Mouse (Mus musculus) lung, embryonic 14.5 days (tissue): Measurements from ENCODE around the gene Chm. TPM values are rescaled to one million over a fixed set of nuclear protein-coding genes. Genes with fewer than 3 reads are reported as not detected.
A peak's percentile ranks its signal among the peaks of the same experiment; 100 is the strongest.

Experiments
- ATAC-seq: fragments of 200-750 bp; cut with Nextera tagmentation; 2 replicates; pipeline ENCODE4 v1.8.0; 2017; ENCODE audit warnings: mild to moderate bottlenecking, moderate TSS enrichment, moderate library complexity; ENCODE audit not compliant: insufficient read depth
- DNase-seq: peaks from one replicate; pipeline ENCODE4 v3.0.0-alpha.2; 2015
- H3K27ac ChIP-seq: fragments of 300-500 bp; sonication (generic); 2 replicates; pipeline ENCODE4 v1.5.1; 2014; ENCODE audit warnings: low read depth, mild to moderate bottlenecking, moderate library complexity
- H3K27me3 ChIP-seq: fragments of 300-500 bp; sonication (generic); 2 replicates; pipeline ENCODE4 v1.6.1; 2014; ENCODE audit warnings: low read length, control low read depth; ENCODE audit not compliant: insufficient read depth
- H3K36me3 ChIP-seq: fragments of 300-500 bp; sonication (generic); 2 replicates; pipeline ENCODE4 v1.6.1; 2014; ENCODE audit warnings: control low read depth; ENCODE audit not compliant: insufficient read depth
- H3K4me1 ChIP-seq: fragments of 300-500 bp; sonication (generic); 2 replicates; pipeline ENCODE4 v1.6.1; 2014; ENCODE audit warnings: antibody characterized with exemption, control low read depth; ENCODE audit not compliant: insufficient read depth
- H3K4me2 ChIP-seq: fragments of 300-500 bp; sonication (generic); 2 replicates; pipeline ENCODE4 v1.6.1; 2014; ENCODE audit warnings: mild to moderate bottlenecking
- H3K4me3 ChIP-seq: fragments of 300-500 bp; sonication (generic); 2 replicates; pipeline ENCODE4 v1.5.1; 2014; ENCODE audit warnings: low read depth, low read length
- H3K9ac ChIP-seq: fragments of 300-500 bp; sonication (generic); 2 replicates; pipeline ENCODE4 v1.6.1; 2014
- H3K9me3 ChIP-seq: fragments of 300-500 bp; sonication (generic); 2 replicates; pipeline ENCODE4 v1.6.1; 2016; ENCODE audit warnings: low read depth, low read length, control low read depth
- CTCF ChIP-seq: IDR thresholded peaks from 2 replicates; pipeline ENCODE4 v1.5.1; 2016; ENCODE audit warnings: antibody characterized with exemption, low read depth
- WGBS: fragments of 180-500 bp; shearing (Covaris S2); extraction: QIAGEN DNeasy Blood & Tissue Kit; methylation state at CpG from one replicate; pipeline ENCODE4 v1.1.7; 2014; 5-methylcytosine and 5-hydroxymethylcytosine counted together
- microRNA counts: library from miRNA; unstranded; fragments of <30 nt; microRNA quantifications from one replicate; lab custom pipeline; 2016
- microRNA-seq: library from miRNA; unstranded; fragments of <30 nt; microRNA quantifications from one replicate; pipeline ENCODE4, GENCODE M21; 2016; ENCODE audit warnings: borderline number of aligned reads
- polyA plus RNA-seq: library from polyadenylated mRNA; unstranded; fragments of >200 nt; fragmentation: Nextera tagmentation; extraction: Ambion mirVana; gene quantifications from 2 replicates; pipeline ENCODE4 v1.2.1, GENCODE M21; 2014

Gene Chm
- polyA plus RNA-seq, 1 experiment from 2014 or later, result 16.2 TPM

DNA sequence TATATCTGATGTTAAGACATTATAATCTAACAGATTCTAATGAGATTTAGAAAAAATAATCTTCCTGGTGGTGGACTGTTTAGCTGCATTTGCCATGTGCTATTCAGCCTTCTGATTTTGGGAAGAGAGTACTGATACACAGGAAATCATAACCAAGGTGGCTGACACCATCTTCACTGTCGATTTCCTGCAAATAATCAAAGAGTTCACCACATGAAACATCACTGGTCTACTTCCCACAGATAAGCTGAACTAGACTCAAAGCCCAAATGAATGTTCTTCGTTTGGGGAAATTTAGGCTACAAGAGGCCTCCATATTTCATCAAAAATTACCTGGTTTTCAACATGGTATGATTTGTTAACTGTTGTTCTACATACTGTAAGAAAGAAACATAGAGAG lies 101.1 kb downstream of the Chm start:
- Histone ChIP-seq H3K27ac (no peak overlapping the region), H3K9me3 (no peaks in the 10 kb centered on the region), H3K9ac (no peak overlapping the region), H3K4me3 (no peak overlapping the region), H3K27me3 (no peaks in the 10 kb centered on the region), H3K4me1 (no peaks in the 10 kb centered on the region), H3K36me3 (no peaks in the 10 kb centered on the region), H3K4me2 (no peak overlapping the region)
- ATAC-seq, result no peak
- no peak for DNase-seq
- WGBS, result 72% methylated on average over 2 of the region's 2 CpGs
- no peak for TF ChIP-seq CTCF

- ATAC-seq, result no peak
- Histone ChIP-seq H3K36me3 (no peaks in the 10 kb centered on the region), H3K27ac (no peak overlapping the region), H3K27me3 (no peaks in the 10 kb centered on the region), H3K9me3 (no peaks in the 10 kb centered on the region), H3K9ac (no peak overlapping the region), H3K4me1 (no peaks in the 10 kb centered on the region), H3K4me3 (no peak overlapping the region), H3K4me2 (no peak overlapping the region)
- no peak for TF ChIP-seq CTCF
- DNase-seq, result no peak
- 92% methylated on average over 2 of the region's 2 CpGs for WGBS
These were observed 109.3 kb downstream of the Chm start for GRCm38 (mm10) chrX:113076053-113076452.

DNA sequence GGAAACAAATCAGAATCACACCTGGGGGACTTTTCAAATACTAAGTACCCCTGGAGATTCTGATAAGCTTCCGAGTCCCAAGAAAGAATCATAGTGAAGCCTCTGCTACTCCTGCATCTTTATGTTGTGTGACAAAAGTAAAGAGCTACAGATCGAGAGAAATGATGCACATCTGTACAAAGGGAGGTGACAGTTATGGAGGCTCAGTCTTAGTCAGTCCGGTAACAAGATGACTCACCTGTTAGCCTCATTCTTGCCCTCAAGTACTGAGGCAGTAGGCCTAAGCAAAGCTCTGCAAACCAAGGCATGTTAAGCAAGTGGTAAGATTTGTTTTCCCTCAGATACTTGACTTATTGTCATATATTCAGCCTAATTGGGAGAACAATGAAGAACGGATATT lies 110.5 kb downstream of the Chm start:
- no peaks in the 10 kb centered on the region for H3K27me3 ChIP-seq
- H3K9me3 ChIP-seq, result no peaks in the 10 kb centered on the region
- H3K27ac ChIP-seq, result no peak overlapping the region
- no peaks in the 10 kb centered on the region for H3K36me3 ChIP-seq
- 80% methylated on average over 4 of the region's 4 CpGs for WGBS
- H3K9ac ChIP-seq, result no peak overlapping the region
- no peak for TF ChIP-seq CTCF
- DNase-seq (no peak), ATAC-seq (no peak)
- H3K4me1 ChIP-seq, result no peaks in the 10 kb centered on the region
- no peak overlapping the region for H3K4me3 ChIP-seq
- H3K4me2 ChIP-seq, result no peak overlapping the region

GRCm38 (mm10) chrX:113003621-113004020 lies 181.7 kb downstream of the Chm start:
- no peak overlapping the region for H3K4me3 ChIP-seq
- DNase-seq (peak; percentile 18), ATAC-seq (no peak)
- no peaks in the 10 kb centered on the region for H3K9me3 ChIP-seq
- no peaks in the 10 kb centered on the region for H3K36me3 ChIP-seq
- no peaks in the 10 kb centered on the region for H3K27me3 ChIP-seq
- H3K27ac ChIP-seq, result no peak overlapping the region
- no peaks in the 10 kb centered on the region for H3K4me1 ChIP-seq
- TF ChIP-seq CTCF, result no peak
- H3K4me2 ChIP-seq, result no peak overlapping the region
- no peak overlapping the region for H3K9ac ChIP-seq
- WGBS, result 76% methylated on average over 3 of the region's 3 CpGs

DNA sequence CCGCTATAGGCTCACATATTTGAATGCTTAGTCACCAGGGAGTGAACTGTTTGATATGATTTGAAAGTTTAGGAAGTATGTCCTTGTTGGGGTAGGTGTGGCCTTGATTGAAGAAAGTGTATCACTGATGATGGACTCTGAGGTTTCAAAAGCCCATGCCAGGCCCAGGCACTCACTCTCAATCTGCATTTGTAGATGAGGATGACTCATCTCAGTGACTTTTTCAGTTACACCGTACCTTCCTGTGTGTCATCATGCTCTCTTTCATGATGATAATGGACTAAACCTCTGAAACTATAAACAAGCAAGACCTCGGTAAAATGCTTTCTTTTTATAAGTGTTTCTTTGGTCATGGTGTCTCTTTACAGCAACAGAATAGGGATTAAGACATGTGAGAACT lies 183.1 kb downstream of the Chm start:
- Histone ChIP-seq H3K36me3 (no peaks in the 10 kb centered on the region), H3K9ac (no peak overlapping the region), H3K9me3 (no peaks in the 10 kb centered on the region), H3K27me3 (no peaks in the 10 kb centered on the region), H3K4me1 (no peaks in the 10 kb centered on the region), H3K4me3 (no peak overlapping the region), H3K27ac (no peak overlapping the region), H3K4me2 (no peak overlapping the region)
- 56% methylated on average over 3 of the region's 3 CpGs for WGBS
- DNase-seq, result no peak
- no peak for ATAC-seq
- TF ChIP-seq CTCF, result no peak

MicroRNAs encoded within 50 kb of the gene (microRNA counts, 519-probe panel; counts per million panel counts)
- 3,222 counts per million, percentile 62 among the panel's probes with 10 or more counts for microRNA mmu-miR-361 (lab: Ali Mortazavi, UCI)

Small RNA genes lying within 50 kb of the gene (microRNA-seq; reads per million reads assigned to microRNA genes)
- 3,132 reads per million, percentile 85 among the genes with 10 or more reads in this experiment for gene Mir361

Other genes starting within 250 kb of the Chm start
- 4.3 and 5.3 TPM in 2 replicates for gene Dach2, start 112.0 kb upstream of the Chm start, polyA plus RNA-seq